Mouse (Mus musculus): ENCODE measurements around the gene Cmbl.

Cmbl gene

GRCm38 (mm10) chr15:31583304-31584085, 18.3 kb downstream of the Cmbl start:
- no peak for DNase-seq (ENCODE audit: low spot score)

GRCm38 (mm10) chr15:31585238-31585637, 20.0 kb downstream of the Cmbl start:
- DNase-seq (ENCODE audit: low spot score): no peak

GRCm38 (mm10) chr15:31586088-31586487, 20.9 kb downstream of the Cmbl start:
- no peak for DNase-seq (ENCODE audit: low spot score)

- peak; percentile 91 for DNase-seq (ENCODE audit: low spot score)
Measured at GRCm38 (mm10) chr15:31586519-31586918, 21.3 kb downstream of the Cmbl start.

GRCm38 (mm10) chr15:31587789-31588188, 22.6 kb downstream of the Cmbl start:
- DNase-seq (ENCODE audit: low spot score): no peak

- no peak for DNase-seq (ENCODE audit: low spot score)
Measured at GRCm38 (mm10) chr15:31588989-31589640, 23.9 kb downstream of the Cmbl start.

- DNase-seq (ENCODE audit: low spot score): no peak
Measured at GRCm38 (mm10) chr15:31590176-31590575, 25.0 kb downstream of the Cmbl start.

GRCm38 (mm10) chr15:31592531-31592930, 27.3 kb downstream of the Cmbl start:
- no peak for DNase-seq (ENCODE audit: low spot score)

GRCm38 (mm10) chr15:31594260-31594659, 29.1 kb downstream of the Cmbl start:
- DNase-seq (ENCODE audit: low spot score): no peak

- DNase-seq (ENCODE audit: low spot score): no peak
Measured at GRCm38 (mm10) chr15:31595651-31596050, 30.5 kb downstream of the Cmbl start.

- no peak for DNase-seq (ENCODE audit: low spot score)
Measured at GRCm38 (mm10) chr15:31599834-31600233, 34.6 kb downstream of the Cmbl start.

GRCm38 (mm10) chr15:31601279-31601645, 36.1 kb downstream of the Cmbl start:
- no peak for DNase-seq (ENCODE audit: low spot score)

- DNase-seq (ENCODE audit: low spot score): peak; percentile 98
Measured at GRCm38 (mm10) chr15:31601646-31602374, 36.6 kb downstream of the Cmbl start, which contains the start of the genes Cct5 and Fam173b. Gene Cct5, minus strand, starts transcription at chr15:31601804. Gene Fam173b, plus strand, starts transcription at chr15:31601852.

GRCm38 (mm10) chr15:31602426-31602825, 37.2 kb downstream of the Cmbl start:
- DNase-seq (ENCODE audit: low spot score): peak; percentile 66

GRCm38 (mm10) chr15:31603113-31603512, 37.9 kb downstream of the Cmbl start:
- no peak for DNase-seq (ENCODE audit: low spot score)

- no peak for DNase-seq (ENCODE audit: low spot score)
Measured at GRCm38 (mm10) chr15:31606821-31607220, 41.6 kb downstream of the Cmbl start.

- DNase-seq (ENCODE audit: low spot score): no peak
Measured at GRCm38 (mm10) chr15:31611027-31611426, 45.8 kb downstream of the Cmbl start.

- DNase-seq (ENCODE audit: low spot score): no peak
Measured at GRCm38 (mm10) chr15:31611976-31612375, 46.8 kb downstream of the Cmbl start.

- DNase-seq (ENCODE audit: low spot score): no peak
Measured at GRCm38 (mm10) chr15:31613826-31614453, 48.8 kb downstream of the Cmbl start.

GRCm38 (mm10) chr15:31614666-31615065, 49.5 kb downstream of the Cmbl start:
- DNase-seq (ENCODE audit: low spot score): no peak

GRCm38 (mm10) chr15:31617261-31617660, 52.1 kb downstream of the Cmbl start:
- no peak for DNase-seq (ENCODE audit: low spot score)

GRCm38 (mm10) chr15:31619521-31619920, 54.3 kb downstream of the Cmbl start:
- no peak for DNase-seq (ENCODE audit: low spot score)
